Mouse (Mus musculus): ENCODE results near the gene Dyrk3.

DNA sequence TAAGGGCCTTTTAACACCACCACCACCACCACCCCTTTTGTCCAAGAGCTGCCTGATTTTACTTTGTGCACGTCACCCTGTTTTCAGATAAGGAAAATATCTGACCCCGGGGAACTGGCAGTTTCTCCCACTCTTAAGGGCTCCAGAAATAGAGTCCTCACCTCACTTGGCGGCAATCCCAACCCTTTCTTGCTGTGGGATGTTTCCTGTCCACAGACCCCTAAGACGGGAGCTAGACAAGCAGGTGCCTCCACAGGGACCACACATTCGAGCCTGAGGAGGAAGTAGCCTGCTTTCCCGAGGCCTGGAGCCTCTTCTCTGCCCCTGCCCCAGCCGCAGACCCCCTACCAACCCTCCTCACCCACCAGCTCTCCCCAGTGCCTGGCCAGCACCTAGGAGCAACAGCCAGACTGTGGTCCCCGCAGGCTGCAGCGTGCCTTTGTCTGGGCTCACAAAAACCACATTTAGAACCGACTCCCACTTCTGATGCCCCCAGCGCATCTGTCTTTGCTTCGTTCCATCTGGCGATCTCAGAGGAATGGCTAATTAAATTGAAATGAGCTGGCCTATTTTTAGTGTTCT is 21.6 kb downstream of the Dyrk3 start:
- no peak for TF ChIP-seq CTCF (IDR thresholded peaks at IDR 0.05; ENCODE audit: borderline replicate concordance, control insufficient read depth, extremely low read depth, insufficient read depth, low read length, poor library complexity)
- TF ChIP-seq POLR2A (IDR thresholded peaks at IDR 0.05; ENCODE audit: control insufficient read depth, extremely low read depth, insufficient read depth, low read length, poor library complexity): no peak
